Mouse (Mus musculus) c-Kit-positive CD71-positive TER-119-positive erythroid progenitor cells, embryonic 14.5 days (primary cell): ENCODE data around the gene Zfp692.
A peak's percentile ranks its signal among the peaks of the same experiment; 100 is the strongest.
"Not testable (repeated sequence)": the region's sequence is repeated elsewhere in the genome, so short reads cannot be mapped to it uniquely, and the experiment has no call there.

Source experiments
- DNase-seq: peaks from one replicate; pipeline ENCODE4 v3.0.0-alpha.2; 2013; ENCODE audit warnings: low spot score

Zfp692 gene

GRCm38 (mm10) chr11:58306860-58307308 is at the start of gene Zfp692:
TSS of gene Zfp692 (plus strand) at chr11:58307069.
- DNase-seq, result peak; percentile 84

GRCm38 (mm10) chr11:58257816-58258215 is 49.1 kb upstream of the Zfp692 start:
- no peak for DNase-seq

DNA sequence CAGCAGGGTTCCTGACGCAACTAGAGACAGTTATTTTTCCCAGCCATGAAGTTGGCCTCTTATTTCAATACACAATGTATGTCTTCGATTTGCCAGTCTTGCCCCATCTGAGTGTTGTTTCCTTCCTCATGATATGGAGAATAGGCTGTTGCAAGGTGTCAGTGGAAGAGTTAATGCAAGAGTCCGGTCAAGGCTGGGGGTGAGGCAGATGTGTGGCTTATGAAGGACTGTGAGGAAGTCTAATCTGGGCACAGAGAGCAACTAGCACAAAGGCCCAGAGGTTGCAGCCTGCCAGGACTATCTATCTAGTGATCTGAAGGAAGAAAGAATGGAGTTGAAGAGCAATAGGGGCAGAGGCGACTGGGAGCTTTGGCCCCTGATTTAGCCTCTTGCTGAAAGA is 46.7 kb upstream of the Zfp692 start:
- DNase-seq, result no peak

DNA sequence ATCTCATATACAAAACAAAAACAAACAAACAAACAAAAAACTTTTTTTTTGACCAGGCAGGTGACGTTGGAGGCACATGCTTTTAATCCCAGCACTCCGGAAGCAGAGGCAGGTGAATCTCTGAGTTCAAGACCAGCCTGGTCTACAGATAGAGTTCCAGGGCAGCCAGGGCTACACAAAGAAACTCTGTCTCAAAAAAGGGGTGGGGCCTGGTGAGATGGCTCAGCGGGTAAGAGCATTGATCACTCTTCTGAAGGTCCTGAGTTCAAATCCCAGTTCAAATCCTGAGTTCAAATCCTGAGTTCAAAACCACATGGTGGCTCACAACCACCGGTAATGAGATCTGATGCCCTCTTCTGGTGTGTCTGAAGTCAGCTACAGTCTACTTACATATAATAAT is 45.0 kb upstream of the Zfp692 start:
- DNase-seq, result no peak

DNA sequence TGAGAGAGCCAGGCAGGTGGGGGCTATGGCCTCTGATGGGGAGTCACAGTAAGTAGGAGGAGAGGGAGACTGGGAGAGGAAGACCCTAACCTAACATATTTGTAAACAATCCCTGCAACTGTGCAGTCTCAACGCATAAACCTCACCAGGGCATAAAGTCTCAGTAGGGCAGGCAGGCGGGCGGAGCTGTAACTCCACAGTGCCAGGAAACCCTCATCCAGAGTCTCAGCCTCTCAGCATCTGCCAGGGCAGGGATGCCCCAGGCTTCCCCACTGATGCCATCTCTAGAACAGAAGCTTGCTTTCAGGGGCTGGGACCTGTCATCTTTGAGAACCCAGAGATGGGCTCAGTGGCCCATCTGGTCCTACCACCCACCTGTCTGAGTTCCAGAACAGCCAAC is 44.5 kb upstream of the Zfp692 start:
- no peak for DNase-seq

- no peak for DNase-seq
Observed at GRCm38 (mm10) chr11:58263516-58263915, 43.4 kb upstream of the Zfp692 start.

DNA sequence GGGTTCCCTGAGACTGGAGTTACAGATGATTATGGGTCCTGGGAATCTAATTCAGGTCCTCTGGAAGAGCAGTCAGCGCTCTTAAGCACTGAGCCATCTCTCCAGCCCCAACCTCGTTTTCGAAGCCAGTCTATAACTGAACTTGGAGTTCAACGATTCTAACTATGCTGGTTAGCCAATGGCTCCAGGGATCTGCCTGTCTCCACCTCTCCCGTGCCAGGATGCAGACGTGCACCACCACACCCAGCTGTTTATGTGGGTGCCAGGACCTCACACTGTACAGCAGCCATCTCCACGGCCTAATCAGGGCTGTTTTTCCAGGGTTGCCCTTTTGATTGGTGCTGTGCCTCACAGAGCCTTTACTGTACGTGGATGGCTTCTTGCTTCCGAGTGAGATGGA is 42.3 kb upstream of the Zfp692 start:
- DNase-seq, result no peak

DNA sequence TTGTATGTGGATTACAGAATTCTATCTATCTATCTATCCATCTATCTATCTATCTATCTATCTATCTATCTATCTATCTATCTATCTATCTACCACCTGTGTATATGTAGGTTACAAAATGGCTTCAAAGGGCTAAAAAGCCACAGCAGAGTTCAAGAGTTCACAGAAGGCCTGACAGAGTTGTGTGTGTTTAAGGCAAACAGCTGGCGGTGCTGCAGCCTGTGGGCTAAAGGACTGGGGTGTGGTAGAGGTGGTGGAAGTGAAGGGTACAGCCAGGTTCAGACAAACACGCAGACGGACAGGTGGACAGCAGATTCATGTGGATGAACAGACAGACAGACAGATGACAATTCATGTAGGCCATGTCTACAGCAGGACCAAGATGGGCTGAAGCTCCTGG is 38.6 kb upstream of the Zfp692 start:
- no peak for DNase-seq

DNA sequence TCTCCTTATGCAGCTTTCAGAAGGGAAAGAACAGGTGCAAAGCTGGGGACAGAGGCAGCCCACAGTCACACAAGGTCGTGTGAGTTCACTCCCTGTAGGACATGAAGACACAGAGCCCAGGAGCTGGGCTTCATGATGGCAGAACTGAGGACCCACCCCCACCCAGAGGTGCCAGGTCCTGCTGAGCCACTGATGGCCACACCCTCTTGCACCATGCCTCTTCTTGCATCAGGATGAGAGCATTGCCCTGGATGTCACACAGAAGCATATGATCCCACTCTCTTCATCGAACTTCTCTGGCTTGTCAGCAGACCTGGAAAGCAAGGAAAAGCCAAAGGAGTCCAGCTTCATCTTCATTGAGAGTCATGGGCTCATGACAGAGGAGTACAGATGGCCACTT is 32.3 kb upstream of the Zfp692 start, which contains the start of gene 4930438A08Rik:
4930438A08Rik (plus strand) TSS at position 228 of the 400 bp plus-strand sequence.
- no peak for DNase-seq

- DNase-seq, result no peak
Observed at GRCm38 (mm10) chr11:58275756-58276155, 31.1 kb upstream of the Zfp692 start.

GRCm38 (mm10) chr11:58281970-58282496 is 24.8 kb upstream of the Zfp692 start:
- no peak for DNase-seq

- DNase-seq, result no peak
Observed at GRCm38 (mm10) chr11:58282518-58282917, 24.4 kb upstream of the Zfp692 start.

GRCm38 (mm10) chr11:58289992-58290682 is 16.7 kb upstream of the Zfp692 start:
- DNase-seq, result no peak

GRCm38 (mm10) chr11:58290812-58291211 is 16.1 kb upstream of the Zfp692 start:
- no peak for DNase-seq

GRCm38 (mm10) chr11:58292791-58293190 is 14.1 kb upstream of the Zfp692 start:
- no peak for DNase-seq

DNA sequence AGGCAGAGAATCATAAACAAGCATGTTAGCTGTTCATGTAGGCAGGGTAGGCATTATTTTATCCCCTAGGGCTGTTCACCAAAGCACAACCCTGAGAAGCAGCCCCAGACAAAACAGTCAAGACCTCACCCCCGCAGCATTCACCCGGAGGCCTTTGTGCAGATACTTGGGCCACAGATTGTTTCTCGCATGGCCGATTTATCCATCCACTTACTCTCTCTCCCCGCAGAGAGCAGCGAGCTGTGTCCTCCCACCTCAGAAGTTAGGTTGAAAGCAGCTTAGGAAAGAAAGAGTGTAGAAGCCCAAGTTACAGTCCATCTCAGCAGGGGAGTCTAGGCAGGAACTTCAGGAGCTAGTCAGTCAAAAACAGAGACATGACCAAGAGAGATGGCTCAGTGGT is 9.5 kb upstream of the Zfp692 start:
- no peak for DNase-seq

DNA sequence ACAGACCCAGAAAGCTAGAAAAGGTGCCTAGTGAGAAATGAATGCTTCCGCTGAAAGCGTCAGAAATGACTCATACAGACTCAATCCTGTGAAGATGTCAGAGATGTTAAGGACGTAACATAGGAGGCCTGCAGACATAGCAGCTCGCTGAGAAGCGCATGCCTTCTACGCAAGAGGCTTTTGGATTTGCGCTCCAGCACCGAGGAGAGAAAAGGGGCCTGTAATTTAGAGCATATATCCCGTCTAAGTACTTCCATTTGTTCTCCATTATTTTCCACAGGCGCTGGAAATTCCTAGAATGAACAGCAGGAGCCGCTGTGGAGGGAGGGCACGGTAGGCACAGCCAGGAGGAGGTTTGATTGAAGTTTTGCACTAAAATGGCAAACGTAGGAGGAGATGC is 5.8 kb upstream of the Zfp692 start:
- DNase-seq, result peak; percentile 66

GRCm38 (mm10) chr11:58301837-58302754 is 4.8 kb upstream of the Zfp692 start:
- peak; percentile 99 for DNase-seq

DNA sequence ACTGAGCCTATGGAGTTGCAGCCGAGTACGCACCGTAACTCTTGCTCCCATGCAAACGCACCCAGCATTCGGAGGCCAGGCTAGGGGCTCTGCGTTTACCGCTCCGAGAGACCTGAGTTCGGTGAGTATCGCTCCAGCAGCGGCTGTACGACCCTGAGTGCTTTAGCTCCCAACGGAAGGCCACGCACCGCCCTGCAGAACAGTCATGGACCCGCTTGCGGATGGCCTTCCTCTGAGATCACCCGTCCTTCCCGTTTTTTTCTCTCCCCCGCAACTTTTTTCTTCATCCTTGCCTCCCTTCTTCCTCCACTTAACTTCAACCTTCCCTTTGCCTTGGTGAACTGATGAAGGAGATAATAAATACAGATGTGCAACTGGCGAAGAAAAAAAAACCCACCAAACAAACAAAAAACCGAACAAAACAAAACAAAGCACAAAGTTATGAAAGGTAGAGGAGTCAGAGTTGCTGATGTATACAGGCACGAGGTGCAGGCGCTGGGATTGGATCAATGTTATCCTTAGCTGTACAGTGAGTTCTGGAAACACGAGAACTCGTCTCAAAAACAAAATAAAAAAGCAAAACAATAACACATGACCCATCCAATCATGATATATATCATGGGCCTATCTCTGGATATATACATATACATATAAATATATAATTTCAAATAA is 4.0 kb upstream of the Zfp692 start:
- no peak for DNase-seq

DNA sequence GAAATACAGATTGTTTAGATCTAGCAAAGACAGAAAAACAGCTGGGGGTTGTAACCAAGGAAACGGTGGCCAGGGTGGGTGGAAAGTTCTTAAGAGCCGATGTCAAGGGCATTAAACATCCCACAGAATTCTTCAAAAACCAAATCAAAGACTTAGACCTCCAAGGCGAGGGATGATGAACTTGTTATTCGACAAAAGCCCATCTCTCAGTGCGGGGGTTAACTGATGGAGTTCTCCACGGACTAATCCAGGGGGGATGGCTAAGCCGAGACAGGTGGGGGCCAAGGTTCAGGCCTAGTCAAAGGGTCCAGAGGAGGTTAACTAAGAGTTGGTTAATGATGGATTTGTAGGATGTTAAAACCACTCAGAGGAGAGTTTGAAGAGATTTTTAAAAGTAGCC is 3.3 kb upstream of the Zfp692 start:
- DNase-seq, result no peak

GRCm38 (mm10) chr11:58305299-58305698 is 1.6 kb upstream of the Zfp692 start:
- not testable (repeated sequence) for DNase-seq

GRCm38 (mm10) chr11:58307411-58308080 is 677 bp downstream of the Zfp692 start:
- DNase-seq, result peak; percentile 65
